Mouse (Mus musculus): ENCODE results near the gene Tfam. TPM values are rescaled to one million over a fixed set of nuclear protein-coding genes. Genes with fewer than 3 reads are reported as not detected.
A peak's percentile ranks its signal among the peaks of the same experiment; 100 is the strongest.

The Tfam gene
- total and polyA plus RNA-seq, 3 experiments: 45.8 to 113 (median 108) TPM

DNA sequence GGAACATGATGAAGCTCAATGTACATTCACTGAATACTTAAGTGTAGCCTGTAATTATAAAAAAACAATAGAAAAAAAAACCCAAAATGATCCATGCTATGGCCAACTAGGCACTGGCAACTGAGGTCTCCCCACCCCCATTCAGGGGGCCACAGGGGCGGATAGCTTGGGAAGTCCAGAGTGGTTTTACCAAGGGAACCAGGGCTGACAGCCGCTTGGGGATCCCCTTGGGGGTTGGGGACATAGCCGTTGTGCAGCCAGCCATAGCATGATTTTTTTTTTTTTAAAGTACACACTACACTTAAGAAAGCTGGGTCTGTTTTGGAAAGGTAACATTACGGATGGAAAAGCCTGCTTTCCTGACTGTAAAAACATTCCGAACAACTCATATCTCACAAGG, 20.9 kb upstream of the Tfam start (continued):
- TF ChIP-seq SMC3 (IDR thresholded peaks at IDR 0.05; ENCODE audit: low read depth, low read length) (0 out of 2 replicates have a peak, but pooled peaks have one; percentile 5), ZKSCAN1 (IDR thresholded peaks at IDR 0.05; ENCODE audit: borderline replicate concordance, low read depth, low read length) (no peak), USF1 (IDR thresholded peaks at IDR 0.05; ENCODE audit: low read depth, low read length) (no peak), BHLHE40 (IDR thresholded peaks at IDR 0.05; ENCODE audit: low read depth, low read length) (peak; percentile 63; the same call in 1 of the 2 replicates), JUN (IDR thresholded peaks at IDR 0.05; ENCODE audit: insufficient read depth, low read depth, low read length) (no peak), HCFC1 (IDR thresholded peaks at IDR 0.05; ENCODE audit: low read depth, low read length) (peak; percentile 37), PAX5 (IDR thresholded peaks at IDR 0.05; ENCODE audit: low read length) (no peak), E2F4 (IDR thresholded peaks at IDR 0.05; ENCODE audit: insufficient replicate concordance, low read depth, low read length) (no peak), MAZ (IDR thresholded peaks at IDR 0.05; ENCODE audit: low read depth, low read length) (0 out of 2 replicates have a peak, but pooled peaks have one; percentile 58), CHD2 (IDR thresholded peaks at IDR 0.05; ENCODE audit: low read length) (peak; percentile 93), CTCF (conservative IDR thresholded peaks at IDR 0.05 in 1 of 2, IDR thresholded peaks at IDR 0.05 in 1 of 2; ENCODE audit: low read depth in 2 of 2, low read length in 2 of 2) (no peak)

DNA sequence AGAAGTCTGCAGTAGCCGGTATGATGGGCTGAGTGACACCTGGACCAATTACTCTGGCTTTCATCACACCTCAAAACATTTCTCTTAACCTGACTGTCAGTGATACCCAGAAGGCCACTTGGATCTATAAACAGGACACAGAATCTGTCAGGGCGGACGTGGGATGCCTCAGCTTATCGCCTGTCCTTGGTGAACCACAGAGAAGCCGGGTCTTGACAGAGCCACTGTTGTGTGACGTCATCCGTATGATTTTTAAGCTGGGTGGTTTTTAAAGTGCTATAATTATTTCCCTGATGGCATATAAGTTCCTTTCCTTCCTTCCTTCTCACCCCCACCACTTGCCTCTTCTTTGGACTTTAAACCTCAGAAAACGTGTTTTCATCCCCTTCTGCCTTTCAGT, 20.4 kb upstream of the Tfam start:
- H3K9ac ChIP-seq (ENCODE audit: insufficient read depth, low read depth): no peak overlapping the region
- no peaks in the 10 kb centered on the region for H3K9me3 ChIP-seq (replicated peaks; ENCODE audit: low read length)
- in situ Hi-C loops (cut with MboI; ENCODE audit: low pct_ligation_motif_present, low pct_unique_long_range_greater_than_20kb, low sequenced_read_pairs) (loop anchor here (5.0 kb wide), 1 partner anchor 34 kb away; no protein-coding TSS in a partner anchor), dilution Hi-C loops (cut with MboI; ENCODE audit: extremely low pct_ligation_motif_present, extremely low pct_unique_long_range_greater_than_20kb, low sequenced_read_pairs) (no loop called here)
- no peak overlapping the region for H3K27ac ChIP-seq (ENCODE audit: insufficient read depth, low read depth)
- H3K36me3 ChIP-seq (replicated peaks in 1 of 2; ENCODE audit: control insufficient read depth in 1 of 2, insufficient read depth in 1 of 2, low read length in 1 of 2): peaks cover 0 to 23% of the 10 kb centered on the region in 2 experiments
- no peaks in the 10 kb centered on the region for H3K79me2 ChIP-seq (replicated peaks; ENCODE audit: control insufficient read depth, extremely low read depth, insufficient read depth, poor library complexity, severe bottlenecking)
- TF ChIP-seq POLR2A (IDR thresholded peaks at IDR 0.05; ENCODE audit: low read depth, low read length) (no peak), USF1 (IDR thresholded peaks at IDR 0.05; ENCODE audit: low read depth, low read length) (no peak), HCFC1 (IDR thresholded peaks at IDR 0.05; ENCODE audit: low read depth, low read length) (no peak), ZC3H11A (IDR thresholded peaks at IDR 0.05; ENCODE audit: low read depth, low read length) (no peak), TCF12 (IDR thresholded peaks at IDR 0.05; ENCODE audit: low read depth, low read length) (no peak), MXI1 (IDR thresholded peaks at IDR 0.05; ENCODE audit: low read depth, low read length) (no peak), TBP (conservative IDR thresholded peaks at IDR 0.05; ENCODE audit: low read depth, low read length) (no peak), UBTF (IDR thresholded peaks at IDR 0.05; ENCODE audit: low read depth, low read length) (no peak), CTCF (conservative IDR thresholded peaks at IDR 0.05 in 1 of 2, IDR thresholded peaks at IDR 0.05 in 1 of 2; ENCODE audit: low read depth in 2 of 2, low read length in 2 of 2) (no peak), JUND (conservative IDR thresholded peaks at IDR 0.05; ENCODE audit: low read depth, low read length) (no peak; the same call in 1 of the 2 replicates)
- DNase-seq (ENCODE audit: extremely low read depth): peak; percentile 37
- no peak overlapping the region for H3K4me3 ChIP-seq (replicated peaks in 1 of 3; ENCODE audit: low read depth in 2 of 3, low read length in 2 of 3, poor library complexity in 1 of 3)
- H3K27me3 ChIP-seq (replicated peaks): no peaks in the 10 kb centered on the region
- H3K4me1 ChIP-seq (ENCODE audit: control insufficient read depth in 1 of 2, insufficient read depth in 2 of 2): peaks cover 10 to 58% of the 10 kb centered on the region in 2 experiments; a peak in 3 of 4 replicates
- peak overlapping the region; percentile 81 for H3K4me2 ChIP-seq (ENCODE audit: insufficient read depth, low read depth, poor library complexity, severe bottlenecking)

DNA sequence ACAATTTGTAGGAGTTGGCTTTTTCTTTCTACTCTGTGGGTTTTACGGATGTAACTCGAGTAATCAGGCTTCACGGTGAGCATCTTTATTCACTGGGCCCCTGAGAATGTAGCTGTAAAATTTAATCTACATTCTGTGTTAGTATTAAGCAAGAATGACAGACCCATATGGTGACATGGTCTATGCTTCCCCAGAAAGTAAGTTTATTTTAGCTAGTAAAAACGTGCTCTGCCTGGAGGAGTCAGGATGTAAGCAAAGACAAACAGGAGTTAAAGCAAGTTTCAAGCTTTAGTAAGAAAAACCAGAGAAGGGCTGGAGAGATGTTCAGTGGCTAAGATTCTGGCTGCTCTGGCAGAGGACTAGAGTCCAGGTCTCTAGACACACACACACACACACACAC, 15.1 kb upstream of the Tfam start:
- Histone ChIP-seq H3K4me1 (ENCODE audit: control insufficient read depth in 1 of 2, insufficient read depth in 2 of 2) (peaks cover 7 to 26% of the 10 kb centered on the region in 2 experiments; a peak in 3 of 4 replicates), H3K4me2 (ENCODE audit: insufficient read depth, low read depth, poor library complexity, severe bottlenecking) (no peak overlapping the region), H3K36me3 (replicated peaks in 1 of 2; ENCODE audit: control insufficient read depth in 1 of 2, insufficient read depth in 1 of 2, low read length in 1 of 2) (peaks cover 0 to 13% of the 10 kb centered on the region in 2 experiments), H3K79me2 (replicated peaks; ENCODE audit: control insufficient read depth, extremely low read depth, insufficient read depth, poor library complexity, severe bottlenecking) (no peaks in the 10 kb centered on the region), H3K27me3 (replicated peaks) (no peaks in the 10 kb centered on the region), H3K4me3 (replicated peaks in 1 of 3; ENCODE audit: low read depth in 2 of 3, low read length in 2 of 3, poor library complexity in 1 of 3) (no peak overlapping the region), H3K9ac (ENCODE audit: insufficient read depth, low read depth) (no peak overlapping the region), H3K9me3 (replicated peaks; ENCODE audit: low read length) (no peaks in the 10 kb centered on the region), H3K27ac (ENCODE audit: insufficient read depth, low read depth) (no peak overlapping the region)
- no peak for DNase-seq (ENCODE audit: extremely low read depth)
- TF ChIP-seq CHD1 (IDR thresholded peaks at IDR 0.05; ENCODE audit: low read depth, low read length) (no peak), MAFK (IDR thresholded peaks at IDR 0.05; ENCODE audit: insufficient replicate concordance, low read length) (no peak), JUND (conservative IDR thresholded peaks at IDR 0.05; ENCODE audit: low read depth, low read length) (no peak), USF2 (conservative IDR thresholded peaks at IDR 0.05; ENCODE audit: low read depth, low read length) (no peak), RCOR1 (conservative IDR thresholded peaks at IDR 0.05; ENCODE audit: low read depth, low read length) (no peak), HCFC1 (IDR thresholded peaks at IDR 0.05; ENCODE audit: low read depth, low read length) (no peak), MYC (IDR thresholded peaks at IDR 0.05; ENCODE audit: low read depth, low read length) (no peak), TCF12 (IDR thresholded peaks at IDR 0.05; ENCODE audit: low read depth, low read length) (no peak), USF1 (IDR thresholded peaks at IDR 0.05; ENCODE audit: low read depth, low read length) (no peak), MEF2A (IDR thresholded peaks at IDR 0.05; ENCODE audit: borderline replicate concordance, low read depth, low read length) (no peak), ZNF384 (IDR thresholded peaks at IDR 0.05; ENCODE audit: low read depth, low read length) (no peak), RAD21 (IDR thresholded peaks at IDR 0.05; ENCODE audit: low read depth, low read length) (no peak), ZMIZ1 (IDR thresholded peaks at IDR 0.05; ENCODE audit: low read depth, low read length) (no peak)
- dilution Hi-C loops (cut with MboI; ENCODE audit: extremely low pct_ligation_motif_present, extremely low pct_unique_long_range_greater_than_20kb, low sequenced_read_pairs): no loop called here
- in situ Hi-C loops (cut with MboI; ENCODE audit: low pct_ligation_motif_present, low pct_unique_long_range_greater_than_20kb, low sequenced_read_pairs): no loop called here
